Mouse (Mus musculus): ENCODE results near the gene Nr1d1. TPM values are rescaled to one million over a fixed set of nuclear protein-coding genes. Genes with fewer than 3 reads are reported as not detected.
A peak's percentile ranks its signal among the peaks of the same experiment; 100 is the strongest.

The Nr1d1 gene
- total RNA-seq, 2 experiments from 2014 or later, result 42.4 to 58.7 TPM

GRCm38 (mm10) chr11:98751221-98751782 is 23.8 kb downstream of the Nr1d1 start:
- DNase-seq, result peak; percentile 19

- DNase-seq, result peak; percentile 77
Measured at GRCm38 (mm10) chr11:98750351-98751201, 24.6 kb downstream of the Nr1d1 start.

GRCm38 (mm10) chr11:98749716-98750115 is 25.4 kb downstream of the Nr1d1 start:
- DNase-seq, result no peak

GRCm38 (mm10) chr11:98748506-98749416 is 26.4 kb downstream of the Nr1d1 start:
- no peak for DNase-seq

GRCm38 (mm10) chr11:98747804-98748505 is 27.2 kb downstream of the Nr1d1 start:
- no peak for DNase-seq

GRCm38 (mm10) chr11:98746855-98747693 is 28.1 kb downstream of the Nr1d1 start:
- DNase-seq, result peak; percentile 81

- DNase-seq, result no peak
Measured at GRCm38 (mm10) chr11:98745932-98746853, 28.9 kb downstream of the Nr1d1 start.

GRCm38 (mm10) chr11:98744456-98745019 is 30.6 kb downstream of the Nr1d1 start:
- DNase-seq, result peak; percentile 40

GRCm38 (mm10) chr11:98743655-98744345 is 31.3 kb downstream of the Nr1d1 start:
- DNase-seq, result peak; percentile 71

GRCm38 (mm10) chr11:98742397-98743291 is 32.5 kb downstream of the Nr1d1 start:
- DNase-seq, result peak; percentile 38

GRCm38 (mm10) chr11:98741622-98742396 is 33.3 kb downstream of the Nr1d1 start:
- peak; percentile 86 for DNase-seq

GRCm38 (mm10) chr11:98741051-98741620 is 34.0 kb downstream of the Nr1d1 start:
- DNase-seq, result no peak

- peak; percentile 73 for DNase-seq
Measured at GRCm38 (mm10) chr11:98740393-98741050, 34.6 kb downstream of the Nr1d1 start, which contains the start of gene Thra. TSS of gene Thra (plus strand) at chr11:98740638.

- DNase-seq, result no peak
Measured at GRCm38 (mm10) chr11:98740026-98740392, 35.1 kb downstream of the Nr1d1 start.

GRCm38 (mm10) chr11:98738925-98739324 is 36.2 kb downstream of the Nr1d1 start:
- DNase-seq, result no peak

- no peak for DNase-seq
Measured at GRCm38 (mm10) chr11:98738428-98738911, 36.7 kb downstream of the Nr1d1 start.

Measured in gastrocnemius, postnatal 10 days (tissue).